Mouse (Mus musculus) ovary, postnatal 14 days (tissue): Measurements from ENCODE around the gene Gm5294.

Experiments
- DNase-seq: peaks from one replicate; pipeline ENCODE4 v3.0.0; 2022; ENCODE audit warnings: low spot score

Gm5294 gene

DNA sequence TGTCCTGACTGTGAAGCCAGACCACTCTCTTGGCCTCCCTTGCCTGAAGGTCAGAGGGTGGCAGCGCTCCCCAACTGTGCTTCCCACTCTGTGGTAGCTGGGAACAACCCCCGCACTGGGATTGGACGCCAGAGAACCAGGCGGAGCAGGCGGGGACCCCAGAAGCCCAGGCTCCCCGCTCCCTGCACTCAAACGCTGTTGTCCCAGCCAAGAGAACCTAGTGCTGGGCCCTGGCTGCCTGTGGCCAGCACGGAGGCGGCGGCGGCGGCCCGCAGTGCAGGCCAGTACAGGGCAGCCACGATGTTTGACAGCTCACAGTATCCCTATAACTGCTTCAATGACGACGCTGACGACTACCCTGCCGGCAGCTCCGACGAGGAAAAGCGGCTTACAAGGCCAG lies at the start of gene Gm5294:
TSS of gene Gm5294 (plus strand) at position 301 of the 400 bp plus-strand sequence.
- no peak for DNase-seq

DNA sequence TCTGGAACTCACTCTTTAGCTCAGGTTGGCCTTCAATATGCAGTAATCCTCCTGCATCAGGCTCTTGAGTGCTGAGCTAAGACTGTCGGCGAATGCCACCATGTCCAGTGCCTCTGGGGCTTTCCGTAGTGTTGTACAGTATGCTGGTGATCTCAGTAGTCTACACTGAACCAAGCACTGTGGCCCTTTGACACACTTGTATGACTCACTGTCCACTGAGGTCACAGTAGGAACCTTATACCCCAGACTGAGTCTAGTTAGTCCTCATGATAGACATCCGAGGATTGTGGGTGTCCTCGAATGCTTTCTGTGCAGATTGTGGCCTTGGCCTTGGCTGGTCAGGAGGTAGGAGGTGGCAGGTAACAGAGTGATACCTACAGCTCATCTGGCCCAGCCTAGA lies 44.8 kb upstream of the Gm5294 start:
- no peak for DNase-seq

DNA sequence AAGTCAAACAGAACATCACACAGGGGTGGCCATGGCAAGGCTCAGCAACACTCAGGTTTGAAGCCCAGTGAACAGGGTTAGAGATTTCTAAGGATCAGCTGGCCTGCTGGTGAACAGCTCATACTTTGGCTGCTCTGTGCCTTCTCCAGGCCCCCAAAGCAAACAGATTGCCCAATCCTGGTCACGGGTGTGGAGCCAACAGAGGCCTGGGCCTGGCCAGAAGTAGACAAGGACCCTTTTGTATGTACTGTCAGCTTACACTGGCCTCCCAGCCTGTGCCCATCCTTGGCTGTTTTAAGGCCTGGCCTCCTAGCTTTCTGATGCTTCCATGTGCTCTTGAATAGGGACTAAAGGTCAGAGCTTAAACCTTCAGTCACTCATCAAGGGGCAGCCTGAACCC lies 43.5 kb upstream of the Gm5294 start:
- DNase-seq = no peak

DNA sequence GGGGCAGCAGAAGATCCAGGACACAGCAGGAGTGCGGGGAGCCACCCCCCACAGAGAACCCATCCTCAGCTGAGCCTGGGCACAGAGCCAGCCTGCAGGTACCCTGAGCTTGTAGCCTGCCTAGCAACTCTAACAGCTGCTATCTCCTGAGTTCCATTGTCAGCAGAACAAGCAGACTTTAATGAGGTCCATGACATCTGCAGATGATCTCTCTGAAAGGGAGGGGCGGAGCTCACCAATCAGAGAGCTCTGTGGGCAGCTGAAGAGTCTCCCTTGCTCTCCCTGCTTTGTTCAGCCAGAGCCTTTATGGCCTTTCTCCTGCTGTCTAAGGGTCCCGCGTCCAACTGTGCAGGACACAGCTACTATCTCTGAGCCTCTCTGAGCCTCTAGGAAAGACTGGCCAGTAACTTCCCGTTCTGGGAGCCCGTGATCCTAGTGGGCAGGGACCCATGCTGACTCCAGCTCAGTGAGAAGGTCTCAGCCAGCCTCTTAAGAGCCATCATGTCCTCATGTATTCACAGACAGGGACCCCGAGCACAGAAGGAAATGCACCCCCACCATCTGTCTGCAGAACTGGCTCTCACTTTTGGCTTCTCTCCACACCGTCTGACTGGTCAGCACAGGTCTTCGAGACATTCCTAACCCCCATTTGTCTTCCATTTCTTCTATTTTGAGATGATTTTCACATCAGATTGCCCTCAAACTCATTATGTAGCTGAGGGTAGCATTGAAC lies 41.0 kb upstream of the Gm5294 start:
- no peak for DNase-seq

DNA sequence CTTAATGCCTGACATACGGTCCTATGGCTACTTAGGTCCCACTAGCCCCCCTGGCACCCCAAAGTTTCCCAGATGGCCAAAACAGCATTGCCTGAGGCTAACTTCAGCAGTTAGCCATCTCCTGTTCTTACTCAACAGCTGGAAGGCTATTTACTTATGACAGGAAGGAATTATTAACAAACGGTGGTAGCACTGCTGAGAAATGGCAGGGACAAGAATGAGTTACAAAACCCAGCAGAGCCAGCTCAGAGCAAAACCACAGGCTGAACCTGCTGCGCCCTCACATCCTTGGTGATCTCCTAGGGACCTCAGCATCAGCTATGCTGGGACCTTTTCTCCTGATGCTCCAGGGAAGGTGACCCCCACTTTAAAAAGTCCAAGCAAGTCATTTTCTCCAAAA lies 40.2 kb upstream of the Gm5294 start:
- no peak for DNase-seq

DNA sequence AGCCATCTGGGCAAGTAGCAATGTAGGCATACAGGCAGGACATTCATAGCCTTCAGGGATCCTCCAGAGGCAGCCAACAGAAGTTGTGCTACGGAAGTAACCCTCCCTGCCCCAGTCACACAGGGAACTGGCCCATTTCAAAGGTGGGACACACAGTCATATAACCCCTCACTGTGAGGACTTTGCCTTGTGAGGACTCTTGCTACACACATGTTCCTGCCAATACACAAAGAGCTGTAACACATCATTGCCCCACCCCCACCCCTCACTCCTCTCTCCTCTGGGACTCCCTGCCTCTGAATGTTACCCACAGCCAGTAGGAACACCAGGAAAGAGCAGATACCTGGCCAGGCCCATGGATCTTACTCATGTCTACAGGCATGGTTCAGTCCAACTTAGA lies 37.2 kb upstream of the Gm5294 start:
- DNase-seq = no peak

DNA sequence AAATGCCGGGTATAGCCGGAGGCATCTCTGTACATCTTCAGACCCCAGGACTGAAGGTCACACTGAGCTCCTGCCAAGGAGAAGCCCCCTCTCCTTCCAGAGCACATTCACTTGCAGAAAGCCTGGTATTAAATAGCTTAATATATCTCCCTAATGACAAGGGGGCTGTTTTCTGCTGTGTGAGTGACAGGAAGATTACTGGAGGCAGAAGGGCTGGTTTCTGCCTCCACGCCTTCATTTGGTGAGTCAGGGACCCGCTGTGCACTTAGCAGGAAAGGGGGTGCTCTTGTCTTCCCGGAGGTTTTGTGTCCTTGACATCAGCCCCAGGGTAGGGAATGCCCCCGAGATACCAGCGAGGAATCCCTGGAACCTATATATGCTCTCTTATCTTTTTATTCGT lies 36.7 kb upstream of the Gm5294 start:
- no peak for DNase-seq

DNA sequence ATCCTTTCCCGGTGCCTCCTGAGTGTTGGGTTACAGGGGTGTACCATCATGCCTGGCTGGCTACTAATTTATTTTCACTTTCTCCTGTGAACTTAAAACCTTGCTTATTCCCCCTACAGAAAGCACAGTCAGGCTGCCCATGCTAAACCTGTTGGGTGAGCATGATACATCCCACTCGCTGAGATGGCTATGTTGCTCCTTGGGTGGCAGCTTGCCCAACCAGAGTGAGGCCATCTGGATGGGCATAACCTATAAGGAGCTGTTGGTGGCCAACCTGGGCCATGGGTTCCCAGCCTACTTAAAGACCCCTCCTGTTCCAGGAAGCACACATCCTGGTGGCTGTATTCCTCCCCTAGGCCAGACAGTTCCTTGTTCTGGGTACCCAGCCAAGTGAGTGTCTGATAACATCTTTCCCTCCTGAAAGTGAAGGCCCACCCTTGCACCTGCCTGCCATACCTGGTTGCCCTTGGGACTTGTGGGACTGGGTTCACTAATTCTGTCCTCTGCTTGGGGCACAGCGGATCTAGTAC lies 33.8 kb upstream of the Gm5294 start:
- DNase-seq = no peak

DNA sequence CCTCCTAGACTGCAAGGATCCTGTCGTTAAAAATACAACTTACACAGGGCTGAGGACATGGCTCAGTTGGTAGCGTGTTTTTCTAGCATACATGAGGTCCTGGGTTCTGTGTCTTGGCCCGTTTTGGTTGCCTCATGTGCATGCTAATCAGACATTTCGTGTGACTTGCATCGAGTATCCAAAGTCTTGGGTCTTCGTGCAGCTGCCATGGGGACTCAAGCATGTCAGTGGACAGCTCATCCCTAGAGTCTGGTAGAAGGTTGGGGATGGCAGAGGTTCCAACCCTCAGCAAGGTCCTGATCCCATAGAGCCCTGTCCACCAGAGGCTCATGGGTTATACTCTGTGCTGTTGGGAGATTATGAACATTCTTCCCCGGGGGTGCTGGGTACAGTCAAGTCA lies 32.2 kb upstream of the Gm5294 start:
- no peak for DNase-seq

DNA sequence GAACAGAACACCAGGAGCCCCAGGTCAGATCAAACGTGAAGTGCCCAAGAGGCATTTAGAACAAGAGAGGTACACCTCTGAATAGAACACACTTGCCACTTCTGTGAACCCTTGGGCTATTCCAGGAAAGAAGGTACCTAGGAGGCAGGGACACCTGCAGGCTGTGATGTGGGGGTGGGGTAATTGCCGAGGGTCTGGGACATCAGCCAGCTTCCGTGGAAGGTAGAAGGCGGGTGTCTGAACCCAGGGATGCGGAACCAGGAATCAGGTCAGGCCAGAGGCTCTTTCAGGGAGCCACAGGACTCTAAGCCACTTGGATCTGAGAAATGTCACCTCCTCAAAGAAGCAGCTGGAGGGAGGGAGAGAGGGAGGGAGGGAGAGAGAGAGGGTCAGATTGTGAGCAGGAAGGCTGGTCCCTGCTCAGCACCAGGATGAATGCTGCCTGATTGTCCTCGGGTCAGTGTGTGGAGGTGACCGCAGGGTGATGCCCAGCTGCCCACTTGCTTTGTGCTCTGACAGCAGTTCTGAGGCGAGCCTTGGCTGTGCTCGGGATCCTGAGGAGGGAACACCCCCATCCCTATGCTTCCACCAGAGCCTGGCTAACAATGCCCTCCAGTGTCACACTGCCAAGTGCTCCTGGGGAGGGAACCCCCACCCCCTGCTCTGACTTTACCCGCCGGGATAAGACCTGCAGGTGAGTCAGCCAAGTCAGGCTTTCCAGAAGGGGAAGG lies 31.2 kb upstream of the Gm5294 start:
- no peak for DNase-seq

DNA sequence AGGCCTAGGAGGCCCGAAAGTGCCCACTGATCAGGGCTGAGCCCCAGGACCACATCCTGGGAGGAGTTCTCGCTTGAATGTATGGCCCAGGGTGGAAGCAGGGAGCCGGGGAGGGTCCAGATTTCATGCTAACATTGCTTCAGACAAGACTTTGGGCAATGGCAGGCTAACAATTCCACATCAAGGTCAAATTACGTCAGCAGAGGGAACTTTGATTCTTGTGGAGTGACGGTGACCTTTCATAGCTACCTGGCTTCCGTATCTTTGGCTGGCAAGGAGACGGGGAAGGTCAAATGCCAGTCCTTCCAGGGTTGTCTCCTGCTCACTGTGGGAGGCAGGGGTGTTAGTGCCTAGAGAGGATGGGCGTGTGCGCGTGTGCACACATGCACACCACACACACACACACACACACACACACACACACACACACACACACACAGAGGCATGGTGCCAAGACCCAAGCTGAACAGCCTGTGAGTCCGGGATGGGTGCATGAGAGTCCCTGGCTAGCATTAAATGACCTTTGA lies 28.9 kb upstream of the Gm5294 start:
- no peak for DNase-seq

DNA sequence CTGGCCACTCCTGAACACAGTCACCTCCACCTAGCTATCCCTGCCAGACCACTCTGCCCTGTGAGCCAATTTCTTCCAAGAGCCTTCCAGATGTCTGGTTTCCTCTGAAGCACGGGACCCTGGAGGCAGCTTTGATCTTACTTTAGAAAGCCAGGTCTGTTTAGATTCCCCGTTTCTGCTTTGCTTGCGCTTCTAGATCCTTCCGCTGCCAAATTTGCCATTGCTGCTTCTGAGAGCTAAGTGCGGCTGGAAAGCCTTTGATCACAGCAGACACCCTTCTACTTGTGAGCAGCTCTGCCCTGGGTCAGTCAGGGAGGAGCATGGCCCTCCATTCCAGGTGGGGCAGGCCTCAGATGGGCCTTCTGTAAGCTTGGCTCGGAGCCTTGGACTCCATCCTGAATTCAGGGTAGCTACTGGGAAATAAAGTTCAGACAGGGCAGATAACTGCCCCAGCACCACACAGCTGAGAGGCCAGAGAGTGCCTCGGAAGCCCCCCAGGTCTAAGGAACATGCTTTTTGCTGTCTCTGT lies 18.2 kb upstream of the Gm5294 start:
- no peak for DNase-seq

DNA sequence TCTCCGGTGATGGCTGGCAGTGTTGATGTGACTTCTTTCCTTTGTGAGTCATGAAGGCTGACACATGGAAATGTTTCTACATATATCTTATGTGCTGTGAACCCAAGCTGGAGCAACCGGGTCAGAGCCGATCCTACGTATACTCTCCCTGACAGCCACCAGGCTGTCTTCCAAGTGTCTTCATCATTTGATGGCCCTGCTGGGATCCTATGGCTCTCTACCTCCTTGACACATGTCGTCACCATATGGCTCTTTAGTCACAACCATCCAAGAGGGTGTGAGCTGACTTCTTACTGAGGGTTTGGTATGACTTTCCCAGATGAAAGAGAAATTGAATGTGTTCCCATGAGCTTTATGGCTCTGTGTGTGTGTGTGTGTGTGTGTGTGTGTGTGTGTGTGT lies 15.6 kb upstream of the Gm5294 start:
- no peak for DNase-seq

DNA sequence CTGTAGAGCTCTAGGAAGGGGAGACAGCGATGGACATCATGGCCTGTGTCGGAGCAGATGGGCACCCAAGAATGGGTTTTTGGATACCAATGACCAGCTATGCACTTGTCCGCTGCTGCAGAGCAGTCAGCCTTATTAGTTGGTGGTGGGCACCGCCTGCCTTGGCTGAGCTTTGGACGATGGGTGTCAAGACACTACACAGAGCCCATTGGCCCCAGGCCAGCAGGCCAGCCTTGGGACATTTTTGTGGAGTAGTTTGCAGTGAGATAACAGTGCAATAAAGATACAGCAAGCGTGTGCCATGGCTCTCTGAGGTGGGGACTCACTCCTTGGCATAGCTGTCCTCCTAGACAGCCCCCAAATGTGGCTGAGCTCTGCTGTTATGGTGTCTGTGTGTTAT lies 10.1 kb upstream of the Gm5294 start:
- no peak for DNase-seq

DNA sequence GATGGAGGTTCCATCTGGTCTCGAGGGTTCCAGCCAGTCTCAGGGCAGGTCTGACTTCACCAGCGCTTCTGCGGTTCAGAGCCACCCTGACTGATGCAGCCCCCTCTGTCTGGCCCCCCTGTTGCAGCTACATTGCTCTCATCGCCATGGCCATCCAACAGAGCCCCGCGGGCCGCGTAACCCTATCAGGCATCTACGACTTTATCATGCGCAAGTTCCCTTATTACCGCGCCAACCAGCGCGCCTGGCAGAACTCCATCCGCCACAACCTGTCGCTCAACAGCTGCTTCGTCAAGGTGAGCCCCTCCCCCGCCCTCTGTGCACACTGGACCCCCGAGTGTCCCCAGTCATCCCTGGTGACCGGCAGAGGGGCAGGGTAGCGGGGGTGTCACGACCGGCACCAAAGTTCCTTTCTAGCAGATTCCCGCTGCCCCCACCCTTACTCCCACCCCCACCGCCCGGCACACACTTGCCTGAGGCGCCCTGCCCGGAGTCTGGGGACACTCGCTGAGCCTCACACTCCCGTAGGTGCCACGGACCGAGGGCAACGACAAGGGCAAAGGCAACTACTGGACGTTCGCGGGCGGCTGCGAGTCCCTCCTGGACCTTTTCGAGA lies 945 bp downstream of the Gm5294 start:
- no peak for DNase-seq

DNA sequence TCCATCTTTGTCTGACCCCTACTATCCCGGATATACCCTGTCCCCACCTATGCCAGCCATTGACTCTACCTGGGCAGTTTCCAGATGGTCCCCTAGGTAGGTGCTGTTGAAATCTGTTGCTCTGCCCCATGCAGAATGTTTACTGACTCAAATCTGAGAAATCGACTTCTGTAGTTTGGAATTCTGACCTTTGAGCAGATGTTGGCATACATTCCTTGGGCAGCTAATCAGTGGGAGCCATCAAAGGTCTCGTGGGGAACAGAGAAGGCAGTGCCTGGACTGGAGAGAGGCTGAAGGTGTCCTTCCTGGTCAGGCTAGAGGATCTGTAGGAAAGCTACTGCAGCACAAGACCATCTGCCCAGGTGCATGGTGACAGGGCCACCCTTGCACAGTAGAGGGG lies 5.2 kb downstream of the Gm5294 start:
- no peak for DNase-seq

DNA sequence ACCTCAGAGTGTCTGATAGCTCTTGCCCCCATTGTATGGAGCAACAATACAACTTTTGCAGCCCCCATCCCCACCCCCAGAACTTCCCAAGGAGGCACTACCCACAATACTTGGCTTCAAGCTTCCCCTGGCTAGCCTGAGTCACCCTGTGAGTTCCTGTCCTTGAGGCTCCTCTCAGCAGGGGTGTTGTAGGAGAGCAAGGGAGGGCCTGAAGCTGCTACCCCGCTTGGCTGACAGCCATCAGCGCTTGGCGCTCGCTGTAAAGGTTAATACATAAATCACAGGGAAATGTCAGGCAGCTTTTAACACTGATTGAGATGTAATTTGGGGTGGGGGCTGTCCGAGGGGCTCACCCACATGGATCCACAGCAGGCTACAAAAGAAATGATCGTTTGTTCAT lies 13.5 kb downstream of the Gm5294 start:
- DNase-seq = no peak

DNA sequence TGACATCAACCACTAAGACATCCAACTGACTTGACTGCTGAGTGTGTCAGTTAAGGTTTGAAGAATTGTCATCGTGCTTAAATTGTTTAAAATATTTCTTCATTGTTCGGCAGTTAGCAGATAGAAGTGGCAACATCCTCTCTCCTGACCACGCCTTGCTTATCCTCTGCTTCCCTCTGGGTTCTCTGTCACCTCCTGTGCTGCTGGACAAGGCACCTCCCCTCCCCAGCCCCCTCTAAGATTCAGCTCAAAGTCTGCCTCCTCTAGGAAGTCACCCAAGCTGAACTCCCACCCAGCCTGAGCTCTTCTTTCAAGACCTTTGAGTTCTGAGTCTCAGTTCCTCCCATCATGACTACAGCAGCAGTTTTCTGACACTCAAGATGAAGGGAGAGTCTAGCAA lies 15.0 kb downstream of the Gm5294 start:
- DNase-seq = no peak

DNA sequence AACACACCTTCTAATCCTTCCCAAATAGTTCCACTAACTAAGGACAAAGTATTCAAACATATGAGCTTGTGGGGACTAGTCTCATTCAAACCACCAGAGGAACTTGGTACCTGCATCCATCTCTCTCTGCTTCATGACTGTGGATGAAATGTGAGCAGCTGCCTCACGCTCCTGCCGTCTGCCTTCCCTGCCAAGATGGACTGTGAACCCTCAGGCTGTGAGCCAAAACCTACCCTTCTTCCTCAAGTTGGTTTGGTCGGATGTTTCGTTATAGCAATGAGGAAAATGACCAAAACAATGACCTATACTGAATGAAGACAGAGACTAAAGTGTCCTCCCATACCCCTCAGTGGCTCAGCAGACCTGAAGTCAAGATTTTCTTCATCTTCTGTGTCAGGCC lies 21.1 kb downstream of the Gm5294 start:
- DNase-seq = no peak

DNA sequence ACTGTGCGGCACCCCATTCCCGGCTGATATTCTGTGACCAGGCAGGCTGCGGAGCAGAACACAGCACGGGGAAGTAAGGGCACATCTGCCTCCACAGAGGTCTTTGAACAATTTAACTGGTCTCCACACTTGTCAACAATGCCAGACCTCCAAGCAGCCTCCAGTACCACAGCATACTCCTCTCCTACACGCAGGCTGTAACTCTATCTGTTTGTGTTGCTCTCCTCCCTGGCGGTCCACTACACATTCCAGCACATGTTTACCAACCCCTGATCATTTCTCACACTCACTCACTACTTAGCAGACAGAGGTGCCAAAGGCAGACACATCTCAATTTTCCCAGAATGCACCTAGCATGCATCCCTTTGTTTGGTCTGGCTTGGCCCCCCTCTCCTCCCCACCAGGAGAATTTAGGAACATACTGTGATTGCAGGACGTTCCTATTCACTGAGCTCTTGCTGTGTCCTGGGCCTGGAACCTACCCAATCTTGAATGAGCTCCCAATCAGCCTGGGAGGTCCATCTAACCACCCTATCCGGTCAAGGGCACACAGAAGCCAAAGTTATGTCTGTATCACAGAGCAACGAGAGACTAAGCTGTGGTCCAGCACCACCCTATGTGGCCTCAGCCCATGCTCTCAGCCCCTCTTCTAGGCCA lies 23.4 kb downstream of the Gm5294 start:
- no peak for DNase-seq

DNA sequence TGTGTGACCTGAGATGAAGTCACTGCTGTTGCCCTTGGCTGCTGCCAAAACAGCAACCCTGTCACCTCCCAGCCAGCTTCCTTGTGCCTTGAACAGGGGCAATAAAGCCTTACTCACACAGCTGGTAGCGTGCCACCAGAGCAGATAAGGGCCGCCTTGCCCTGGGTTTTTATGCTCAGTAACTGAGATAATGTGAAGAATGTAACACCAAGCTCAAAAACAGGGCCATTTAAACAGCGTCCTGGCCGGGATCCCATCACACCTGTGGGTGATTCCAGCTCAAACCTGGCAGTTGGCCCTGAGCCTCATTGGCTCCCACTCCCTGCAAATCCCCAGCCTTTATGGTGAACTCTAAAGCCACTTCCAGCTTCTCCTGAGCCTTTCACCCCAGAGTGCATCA lies 26.6 kb downstream of the Gm5294 start:
- peak; percentile 21 for DNase-seq

DNA sequence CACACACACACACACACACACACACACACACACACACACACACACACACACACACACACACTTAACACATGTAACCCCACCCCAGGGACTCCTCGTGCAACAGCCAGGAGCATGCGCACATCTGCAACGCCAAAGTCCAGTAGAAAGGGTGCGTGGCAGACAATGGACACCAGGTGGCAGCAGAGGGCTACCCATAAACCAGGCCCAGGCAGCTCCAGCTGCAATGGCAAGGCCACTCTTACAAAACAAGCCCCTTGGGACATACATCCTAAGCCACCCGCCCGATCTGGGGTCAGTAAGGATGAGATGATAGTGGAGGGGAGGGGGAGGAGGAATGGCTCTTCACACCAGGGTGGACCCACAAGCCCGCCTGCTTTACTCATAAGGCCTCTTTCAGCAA lies 28.2 kb downstream of the Gm5294 start:
- peak; percentile 88 for DNase-seq
